Mouse (Mus musculus) limb, embryonic 11.5 days (tissue): ENCODE measurements around the gene Kif5c. TPM values are rescaled to one million over a fixed set of nuclear protein-coding genes. Genes with fewer than 3 reads are reported as not detected.

Experiments used
- ATAC-seq: fragments of 200-750 bp; cut with Nextera tagmentation; 2 replicates; pipeline ENCODE4 v1.8.0; 2017; ENCODE audit warnings: low read depth; ENCODE audit not compliant: insufficient number of reproducible peaks, low FRiP score, low TSS enrichment
- DNase-seq: peaks from one replicate; pipeline ENCODE4 v3.0.0-alpha.2; 2015; ENCODE audit warnings: low spot score
- H3K27ac ChIP-seq: fragments of 300-500 bp; sonication (generic); replicated peaks from 2 replicates; pipeline ENCODE4 v1.5.1; 2014; ENCODE audit warnings: low read depth, mild to moderate bottlenecking, low read length
- H3K27me3 ChIP-seq: fragments of 300-500 bp; sonication (generic); 2 replicates; pipeline ENCODE4 v1.6.1; 2014; ENCODE audit warnings: mild to moderate bottlenecking, low read length, mixed read lengths; ENCODE audit not compliant: control insufficient read depth, insufficient read depth
- H3K36me3 ChIP-seq: fragments of 300-500 bp; sonication (generic); 2 replicates; pipeline ENCODE4 v1.6.1; 2014; ENCODE audit warnings: mild to moderate bottlenecking, low read length, moderate library complexity, mixed read lengths; ENCODE audit not compliant: control insufficient read depth, insufficient read depth
- H3K4me1 ChIP-seq: fragments of 300-500 bp; sonication (generic); 2 replicates; pipeline ENCODE4 v1.6.1; 2014; ENCODE audit warnings: low read length, mixed read lengths; ENCODE audit not compliant: control insufficient read depth, insufficient read depth
- H3K4me2 ChIP-seq: fragments of 300-500 bp; sonication (generic); 2 replicates; pipeline ENCODE4 v1.6.1; 2014; ENCODE audit warnings: low read depth, mild to moderate bottlenecking, moderate library complexity; ENCODE audit not compliant: severe bottlenecking
- H3K4me3 ChIP-seq: fragments of 300-500 bp; sonication (generic); 2 replicates; pipeline ENCODE4 v1.5.1; 2014; ENCODE audit warnings: low read depth, low read length
- H3K9ac ChIP-seq: fragments of 300-500 bp; sonication (generic); 2 replicates; pipeline ENCODE4 v1.6.1; 2014; ENCODE audit warnings: mild to moderate bottlenecking, low read length
- H3K9me3 ChIP-seq: fragments of 300-500 bp; sonication (generic); 2 replicates; pipeline ENCODE4 v1.6.1; 2016; ENCODE audit warnings: low read length; ENCODE audit not compliant: control insufficient read depth
- WGBS: fragments of 180-500 bp; shearing (Covaris S2); extraction: QIAGEN DNeasy Blood & Tissue Kit; methylation state at CpG from one replicate; pipeline ENCODE4 v1.1.7; 2014; 5-methylcytosine and 5-hydroxymethylcytosine counted together
- polyA plus RNA-seq: library from polyadenylated mRNA; unstranded; fragments of >200 nt; fragmentation: Nextera tagmentation; extraction: Ambion mirVana; gene quantifications from 2 replicates; pipeline ENCODE4 v1.2.1, GENCODE M21; 2014

Gene Kif5c
- polyA plus RNA-seq, 1 experiment from 2014 or later: 15.2 TPM

- Histone ChIP-seq H3K9ac (no peak overlapping the region), H3K27ac (no peak overlapping the region), H3K4me3 (no peak overlapping the region), H3K9me3 (no peaks in the 10 kb centered on the region), H3K36me3 (no peaks in the 10 kb centered on the region), H3K4me2 (no peak overlapping the region), H3K4me1 (0 out of 2 replicates have a peak, but pooled peaks cover 6% of the 10 kb centered on the region), H3K27me3 (no peaks in the 10 kb centered on the region)
- no peak for DNase-seq
- WGBS: 82% methylated on average over 4 of the region's 4 CpGs
- ATAC-seq: no peak
Measured at GRCm38 (mm10) chr2:49742919-49743318, 123.8 kb downstream of the Kif5c start.

GRCm38 (mm10) chr2:49743775-49744174, 124.7 kb downstream of the Kif5c start:
- H3K27ac ChIP-seq: no peak overlapping the region
- H3K4me2 ChIP-seq: no peak overlapping the region
- 50% methylated on average over 6 of the region's 6 CpGs for WGBS
- H3K4me3 ChIP-seq: no peak overlapping the region
- H3K9ac ChIP-seq: no peak overlapping the region
- 0 out of 2 replicates have a peak, but pooled peaks cover 6% of the 10 kb centered on the region for H3K4me1 ChIP-seq
- no peaks in the 10 kb centered on the region for H3K27me3 ChIP-seq
- H3K9me3 ChIP-seq: no peaks in the 10 kb centered on the region
- H3K36me3 ChIP-seq: no peaks in the 10 kb centered on the region
- ATAC-seq: no peak
- DNase-seq: no peak

- WGBS: 58% methylated on average over 11 of the region's 11 CpGs
Measured at GRCm38 (mm10) chr2:49744251-49745093, 125.4 kb downstream of the Kif5c start.

GRCm38 (mm10) chr2:49745094-49745781, 126.1 kb downstream of the Kif5c start:
- Histone ChIP-seq H3K36me3 (no peaks in the 10 kb centered on the region), H3K4me1 (0 out of 2 replicates have a peak, but pooled peaks cover 6% of the 10 kb centered on the region), H3K4me2 (no peak overlapping the region), H3K9ac (no peak overlapping the region), H3K27me3 (no peaks in the 10 kb centered on the region), H3K4me3 (no peak overlapping the region), H3K9me3 (no peaks in the 10 kb centered on the region), H3K27ac (no peak overlapping the region)
- ATAC-seq (no peak; the same call in 1 of the 2 replicates), DNase-seq (no peak)
- 81% methylated on average over 14 of the region's 14 CpGs for WGBS

More at GRCm38 (mm10) chr2:49744251-49745093, 125.4 kb downstream of the Kif5c start:
- Histone ChIP-seq H3K36me3 (no peaks in the 10 kb centered on the region), H3K9me3 (no peaks in the 10 kb centered on the region), H3K4me3 (no peak overlapping the region), H3K4me2 (no peak overlapping the region), H3K9ac (no peak overlapping the region), H3K4me1 (0 out of 2 replicates have a peak, but pooled peaks cover 6% of the 10 kb centered on the region), H3K27ac (no peak overlapping the region), H3K27me3 (no peaks in the 10 kb centered on the region)
- DNase-seq (no peak), ATAC-seq (no peak; the same call in 1 of the 2 replicates)

GRCm38 (mm10) chr2:49746947-49747346, 127.8 kb downstream of the Kif5c start:
- Histone ChIP-seq H3K27me3 (no peaks in the 10 kb centered on the region), H3K27ac (no peak overlapping the region), H3K9me3 (no peaks in the 10 kb centered on the region), H3K9ac (no peak overlapping the region), H3K4me3 (no peak overlapping the region), H3K36me3 (no peaks in the 10 kb centered on the region), H3K4me2 (no peak overlapping the region), H3K4me1 (0 out of 2 replicates have a peak, but pooled peaks cover 2% of the 10 kb centered on the region)
- ATAC-seq (no peak), DNase-seq (no peak)
- WGBS: 84% methylated on average over 7 of the region's 7 CpGs

GRCm38 (mm10) chr2:49747670-49748069, 128.6 kb downstream of the Kif5c start:
- Histone ChIP-seq H3K4me3 (no peak overlapping the region), H3K27ac (peak overlapping the region; percentile 36; the same call in 1 of the 2 replicates), H3K4me2 (no peak overlapping the region), H3K4me1 (0 out of 2 replicates have a peak, but pooled peaks cover 2% of the 10 kb centered on the region), H3K9me3 (no peaks in the 10 kb centered on the region), H3K27me3 (no peaks in the 10 kb centered on the region), H3K36me3 (no peaks in the 10 kb centered on the region), H3K9ac (no peak overlapping the region)
- 29% methylated on average over 2 of the region's 2 CpGs for WGBS
- no peak for ATAC-seq
- no peak for DNase-seq

- 0 out of 2 replicates have a peak, but pooled peaks cover 2% of the 10 kb centered on the region for H3K4me1 ChIP-seq
- DNase-seq (peak; percentile 68), ATAC-seq (no peak)
- H3K9ac ChIP-seq: no peak overlapping the region
- WGBS: 79% methylated on average over 14 of the region's 14 CpGs
- no peak overlapping the region for H3K4me3 ChIP-seq
- H3K27ac ChIP-seq: no peak overlapping the region
- no peak overlapping the region for H3K4me2 ChIP-seq
- H3K9me3 ChIP-seq: no peaks in the 10 kb centered on the region
- peaks cover 3% of the 10 kb centered on the region for H3K36me3 ChIP-seq
- H3K27me3 ChIP-seq: no peaks in the 10 kb centered on the region
Measured at GRCm38 (mm10) chr2:49748628-49749342, 129.7 kb downstream of the Kif5c start.
